Mouse (Mus musculus) c-Kit-negative CD71-positive TER-119-positive erythroid progenitor cells, embryonic 14.5 days (primary cell): ENCODE data around the gene Serpinb9d.
"Not testable (repeated sequence)": the region's sequence is repeated elsewhere in the genome, so short reads cannot be mapped to it uniquely, and the experiment has no call there.

Source experiments
- DNase-seq: peaks from one replicate; pipeline ENCODE4 v3.0.0-alpha.2; 2013; ENCODE audit warnings: low read depth, low spot score

The Serpinb9d gene

DNA sequence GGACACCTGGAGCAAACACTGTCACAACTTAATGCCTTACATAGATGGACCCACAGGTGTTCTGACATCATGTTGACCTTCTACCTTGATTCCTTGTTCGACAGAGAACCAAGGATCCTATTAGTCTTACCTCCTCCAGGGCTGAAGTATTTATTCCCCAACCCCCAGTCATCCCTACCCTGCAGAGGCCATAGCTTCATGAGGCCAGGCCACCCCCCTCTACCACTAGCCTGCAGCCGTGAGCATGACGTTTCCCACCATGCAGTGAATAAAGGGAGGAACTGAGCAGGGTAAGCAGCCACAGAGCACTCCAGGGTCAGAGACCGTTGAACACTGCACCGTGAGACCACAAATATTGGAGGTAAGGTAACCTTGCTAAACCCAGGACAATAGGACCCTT is at the start of gene Serpinb9d:
TSS of gene Serpinb9d (plus strand) at position 301 of the 400 bp plus-strand sequence.
- no peak for DNase-seq

DNA sequence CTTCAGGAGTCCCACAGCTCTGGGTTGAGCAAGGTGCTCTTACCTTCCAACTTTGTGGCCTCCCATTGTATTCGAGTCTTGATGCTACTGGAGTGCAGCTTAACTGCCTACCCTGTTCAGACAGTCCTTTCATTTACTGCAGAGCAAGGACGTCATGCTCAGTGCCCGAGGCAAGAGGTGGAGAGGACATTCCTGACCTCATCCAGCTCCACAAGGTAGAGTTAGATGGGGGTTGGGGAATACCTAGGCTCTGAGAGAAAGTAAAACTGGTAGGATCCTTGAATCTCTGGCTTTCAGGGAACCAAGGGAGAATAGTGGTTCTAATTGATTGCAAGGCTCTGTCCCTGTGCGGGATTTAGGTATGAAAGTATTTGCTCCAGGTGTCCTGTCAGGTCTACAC is 33.1 kb upstream of the Serpinb9d start, which contains the start of gene Serpinb9c:
TSS of gene Serpinb9c (minus strand) at position 101 of the 400 bp plus-strand sequence.
- no peak for DNase-seq

DNA sequence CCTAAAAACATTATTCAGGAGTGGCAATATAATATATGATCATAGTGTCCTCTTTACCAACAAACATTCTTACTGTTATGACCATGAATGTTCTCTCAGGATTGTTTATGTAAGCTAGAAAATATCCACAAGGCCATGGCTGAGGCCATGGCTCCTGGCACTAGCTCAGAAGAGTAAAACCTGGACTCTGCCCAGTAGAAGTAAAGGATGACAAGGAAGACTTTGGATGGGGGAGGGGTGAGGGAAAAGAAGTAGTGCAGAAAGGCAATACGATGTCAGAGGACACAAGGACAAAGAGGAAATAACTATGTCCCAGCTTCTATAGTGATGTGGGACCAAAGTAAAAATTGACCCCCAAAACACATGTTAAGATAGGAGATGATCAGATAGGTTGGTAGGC is 2.3 kb upstream of the Serpinb9d start:
- not testable (repeated sequence) for DNase-seq

DNA sequence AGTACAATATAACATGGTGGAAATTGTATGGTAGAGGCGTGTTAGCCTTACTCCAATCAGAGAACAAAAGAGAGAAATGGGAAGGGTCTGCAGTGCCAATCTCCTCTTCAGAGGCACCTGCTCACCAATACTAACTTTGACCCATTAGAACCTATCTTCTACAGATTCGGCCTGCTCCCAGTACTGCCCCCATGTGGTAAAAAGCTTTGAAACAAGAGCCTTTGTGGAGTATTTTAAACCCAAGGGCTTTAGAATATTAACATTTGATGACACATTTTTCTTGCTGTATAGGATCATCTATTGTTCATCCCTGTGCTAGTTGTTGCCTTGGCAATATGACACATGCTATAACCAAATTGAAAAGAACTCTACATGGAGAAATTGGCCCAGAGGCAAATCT is 7.0 kb downstream of the Serpinb9d start:
- no peak for DNase-seq

DNA sequence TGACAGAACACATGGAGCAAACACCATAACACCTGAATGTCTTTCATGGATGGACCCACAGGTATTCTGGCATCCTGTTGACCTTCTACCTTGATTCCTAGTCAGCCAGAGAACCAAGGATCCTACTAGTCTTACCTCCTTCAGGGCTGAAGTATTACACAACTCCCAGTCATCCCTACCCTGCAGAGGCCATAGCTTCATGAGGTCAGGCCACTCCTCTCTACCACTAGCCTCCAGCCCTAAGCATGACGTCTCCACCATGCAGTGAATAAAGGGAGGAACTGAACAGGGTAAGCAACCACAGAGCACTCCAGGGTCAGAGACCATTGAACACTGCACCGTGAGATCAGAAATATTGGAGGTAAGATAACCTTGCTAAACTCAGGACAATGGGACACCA is 56.6 kb downstream of the Serpinb9d start, which contains the start of gene Serpinb9e:
TSS of gene Serpinb9e (plus strand) at position 301 of the 400 bp plus-strand sequence.
- not testable (repeated sequence) for DNase-seq
